Mouse (Mus musculus) left cerebral cortex, postnatal 36 days (tissue): ENCODE measurements at regions not wholly inside any gene's neighbourhood (a gene's known extent, or its start where the extent isn't known, plus 50 kb on each side); places are given as distances from the start of the nearest gene placed in this dataset.

Source experiments
- DNase-seq, 2 experiments: peaks; one replicate each; pipeline ENCODE4 v3.0.0; 2021 to 2022; ENCODE audit warnings: low spot score in 2 of 2, mixed read lengths in 1 of 2
- intact Hi-C: fragments of 180-260 bp; cut with DNase I; formaldehyde crosslinking; loops from one replicate; pipeline ENCODE4 v1.15.1; 2025

DNA sequence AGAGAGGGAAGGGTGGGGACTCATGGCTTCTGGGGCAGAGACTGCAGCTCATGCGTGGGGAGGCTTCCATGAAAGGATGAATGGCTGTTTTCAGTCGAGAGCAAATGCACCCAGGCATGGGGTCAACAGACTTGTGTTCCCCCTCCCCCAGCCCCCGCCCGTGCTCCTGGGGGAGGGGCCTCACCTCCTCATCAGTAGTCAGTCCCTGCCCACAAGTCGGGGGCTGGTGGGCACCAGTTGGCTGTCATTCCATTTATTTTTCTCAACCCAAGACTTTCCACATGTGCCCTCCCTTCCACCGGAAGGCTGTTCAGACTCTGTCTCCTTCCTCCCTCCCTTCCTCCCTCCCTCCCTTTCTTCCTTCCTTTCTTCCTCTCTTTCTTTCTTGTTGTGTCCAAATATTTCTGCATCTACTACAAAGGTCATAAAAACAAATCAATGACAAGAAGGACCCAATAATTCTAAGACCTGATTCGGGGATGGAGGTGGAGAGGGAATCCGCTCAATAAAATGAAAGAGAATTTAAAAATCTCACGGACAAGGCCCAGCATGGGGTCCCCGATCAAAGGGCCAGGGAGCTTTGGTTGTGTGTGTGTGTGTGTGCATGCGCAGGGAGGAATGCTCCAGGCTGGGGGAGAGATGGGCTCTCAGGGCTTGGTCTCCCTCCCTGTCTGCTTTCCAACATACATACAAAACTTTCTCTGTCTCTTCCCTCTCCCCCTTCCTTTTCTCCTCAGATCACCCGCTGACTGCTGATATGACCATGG, 57.7 kb downstream of the Rpl14 start:
- intact Hi-C loops, result no loop called here
- no peak for DNase-seq

DNA sequence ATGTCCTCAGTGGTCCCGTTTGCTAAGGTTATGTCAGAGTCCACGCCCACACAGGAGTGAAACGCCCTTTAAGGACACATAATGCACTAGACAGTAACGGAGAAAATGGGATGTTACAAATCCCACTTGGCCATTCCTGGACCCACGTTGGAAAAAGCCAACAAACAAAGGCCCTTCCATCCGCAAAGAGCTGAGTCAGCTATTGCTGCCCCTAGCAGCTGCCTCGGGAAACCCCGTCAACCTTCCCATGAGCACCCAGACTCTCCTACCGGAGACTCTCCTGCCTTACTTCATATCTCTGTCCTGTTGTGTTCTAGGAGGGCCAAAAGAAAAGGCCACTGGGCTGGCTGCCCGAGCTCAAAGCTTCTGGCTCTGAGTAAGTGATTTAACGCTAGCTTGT, 58.4 kb downstream of the Rpl14 start:
- no peak for DNase-seq
- intact Hi-C loops, result no loop called here

DNA sequence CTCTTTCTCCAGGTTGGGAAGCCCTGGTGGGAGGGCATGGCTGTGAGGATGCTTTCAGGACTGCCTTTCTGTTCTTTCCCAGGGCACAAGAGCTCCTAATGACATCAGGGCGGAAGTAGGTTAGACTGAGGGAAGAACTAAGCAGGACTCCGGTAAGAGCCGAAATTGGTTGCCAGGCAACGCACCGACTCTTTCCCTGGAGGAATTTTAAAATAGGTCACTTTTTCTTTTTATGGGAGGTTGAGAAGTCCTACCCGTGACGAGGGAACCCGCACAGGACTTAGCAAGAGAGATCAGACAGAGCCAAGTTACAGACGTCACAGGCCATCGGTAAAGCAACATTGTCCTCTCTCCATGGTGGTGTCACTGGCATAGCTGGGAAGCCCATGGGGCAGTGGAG, 61.6 kb downstream of the Rpl14 start:
- intact Hi-C loops, result no loop called here
- DNase-seq, result peak; percentile 36 to 58

DNA sequence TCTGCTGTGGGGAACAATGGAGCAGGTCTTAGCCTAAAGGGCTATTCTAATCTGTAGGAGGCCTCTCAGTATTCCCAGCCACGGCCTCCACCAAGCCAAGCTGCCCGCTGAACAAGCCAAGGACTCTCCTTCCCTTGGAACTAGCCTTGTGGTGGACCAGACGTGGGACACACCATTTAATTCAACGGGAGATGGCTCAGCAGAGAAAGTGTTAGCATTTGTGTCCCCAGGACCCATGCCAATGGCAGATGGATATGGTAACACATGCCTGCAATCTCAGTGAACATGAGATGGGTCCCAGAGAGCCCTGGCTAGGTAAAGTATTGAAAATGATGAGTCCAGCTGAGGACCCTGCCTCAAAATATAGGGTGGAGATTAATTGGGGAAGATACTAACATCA, 71.4 kb downstream of the Rpl14 start:
- intact Hi-C loops, result no loop called here
- no peak for DNase-seq

DNA sequence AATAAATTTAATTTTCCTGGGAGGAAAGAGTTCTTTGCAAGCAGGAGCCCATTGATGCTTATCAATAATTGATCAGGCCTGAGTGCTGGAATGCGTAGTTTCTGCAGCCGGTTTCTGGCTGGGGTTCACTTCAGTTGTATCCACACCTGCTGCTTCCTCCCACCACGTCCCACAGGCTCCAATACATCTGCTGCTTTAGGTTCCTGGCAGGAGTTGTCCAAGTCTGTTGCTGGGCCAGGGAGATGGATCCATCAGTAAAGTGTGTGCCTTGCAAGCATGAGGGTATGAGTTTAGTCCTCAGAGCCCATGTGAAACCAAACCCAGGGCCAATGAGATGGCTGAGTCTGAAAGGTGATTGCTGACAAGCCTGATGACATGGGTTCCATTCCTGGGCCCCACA, 72.1 kb downstream of the Rpl14 start:
- no peak for DNase-seq
- intact Hi-C loops, result no loop called here

DNA sequence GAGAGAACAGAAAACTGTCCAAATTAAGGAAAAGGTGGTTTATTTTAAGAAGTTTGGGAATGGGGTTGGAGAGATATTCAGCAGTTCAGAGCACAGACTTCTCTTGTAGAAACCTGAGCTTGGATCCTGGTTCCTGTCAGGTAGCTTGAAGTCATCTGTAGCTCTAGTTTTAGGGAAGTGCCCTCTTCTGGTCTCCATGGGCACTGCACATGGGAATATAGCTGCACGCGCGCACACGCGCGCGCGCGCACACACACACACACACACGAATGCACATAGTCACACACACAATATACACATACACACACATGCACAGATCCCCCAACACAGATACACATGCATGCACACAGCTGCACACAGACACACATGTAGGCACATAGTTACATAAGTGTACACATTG, 74.5 kb downstream of the Rpl14 start:
- intact Hi-C loops, result no loop called here
- no peak for DNase-seq

DNA sequence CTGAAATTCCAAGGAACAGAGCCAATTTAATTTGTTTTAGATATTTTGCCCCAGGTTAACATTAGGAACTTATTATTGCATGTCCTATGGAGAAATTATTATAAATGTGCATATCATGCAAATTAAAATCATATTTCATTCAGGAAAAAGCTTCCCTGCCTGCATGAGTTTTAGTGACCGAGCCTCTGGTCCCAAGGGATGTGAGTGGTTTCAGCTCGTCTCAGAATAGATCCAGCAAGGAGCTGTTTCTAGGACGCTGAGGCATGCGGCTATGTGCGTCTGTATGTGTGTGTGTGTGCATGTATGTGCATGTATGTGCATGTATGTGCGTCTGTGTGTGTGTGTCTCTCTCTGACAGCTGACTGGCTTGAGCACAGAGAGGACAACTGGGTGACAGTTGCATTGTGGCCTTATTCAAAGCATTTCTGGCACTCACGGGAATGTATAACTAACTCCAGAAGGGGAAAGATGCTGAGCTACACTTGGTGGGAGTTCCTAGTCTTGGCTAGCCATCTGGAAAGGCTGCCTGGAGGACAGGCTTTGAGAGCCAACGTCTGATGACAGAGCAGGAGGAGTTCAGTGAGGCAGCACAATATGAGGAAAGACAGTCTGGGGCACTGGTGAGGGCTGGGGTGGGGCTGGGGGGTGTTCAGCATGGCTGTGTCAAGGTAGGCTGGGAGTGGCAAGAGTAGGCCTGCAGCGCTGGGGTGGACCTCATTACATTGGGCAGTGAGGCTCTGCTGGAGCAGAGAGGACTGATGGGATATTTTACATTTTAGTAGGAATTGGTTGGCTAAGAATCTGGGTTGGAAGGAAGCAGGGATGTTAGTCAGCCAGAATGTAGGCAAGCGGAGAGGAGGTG, 75.8 kb downstream of the Rpl14 start:
- intact Hi-C loops, result no loop called here

DNA sequence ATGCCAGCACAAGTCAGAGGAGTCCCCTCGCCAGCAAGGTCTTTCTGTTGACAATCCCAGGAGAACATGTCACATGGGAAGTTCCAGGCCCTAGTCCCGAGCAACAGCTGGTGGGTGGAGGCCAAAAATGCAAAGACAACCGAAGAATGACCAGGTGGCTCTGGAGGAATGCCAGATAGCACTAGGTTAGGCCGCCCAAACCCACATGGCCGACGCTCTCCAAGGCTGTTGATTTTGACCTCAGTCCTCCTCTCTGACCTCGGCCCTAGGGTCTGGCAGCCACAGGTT, 76.4 kb downstream of the Rpl14 start:
- no peak for DNase-seq
- intact Hi-C loops, result no loop called here

More for the DNA sequence above, 75.8 kb downstream of the Rpl14 start:
- DNase-seq, result peak in 1 of 2 experiments; percentile 32

DNA sequence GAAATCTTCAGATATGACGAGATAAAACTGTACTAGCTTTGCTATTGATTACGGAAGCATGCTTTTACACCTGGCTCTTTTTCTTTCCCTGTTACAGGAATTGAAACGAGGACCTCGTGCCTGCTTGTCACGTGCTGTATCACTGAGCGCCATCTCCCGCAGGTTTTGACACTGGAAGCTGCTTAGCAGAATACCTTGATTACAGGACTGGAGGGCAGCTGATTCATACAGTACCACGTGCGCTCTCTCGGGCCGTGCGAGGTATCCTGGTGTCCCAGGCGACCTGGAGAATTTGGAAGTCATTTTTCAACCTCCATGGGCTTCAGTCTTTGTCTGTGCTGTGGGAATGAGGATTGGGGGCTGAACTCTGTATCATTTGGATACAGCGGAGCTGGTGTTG, 81.5 kb downstream of the Rpl14 start:
- DNase-seq, result no peak
- intact Hi-C loops, result no loop called here

DNA sequence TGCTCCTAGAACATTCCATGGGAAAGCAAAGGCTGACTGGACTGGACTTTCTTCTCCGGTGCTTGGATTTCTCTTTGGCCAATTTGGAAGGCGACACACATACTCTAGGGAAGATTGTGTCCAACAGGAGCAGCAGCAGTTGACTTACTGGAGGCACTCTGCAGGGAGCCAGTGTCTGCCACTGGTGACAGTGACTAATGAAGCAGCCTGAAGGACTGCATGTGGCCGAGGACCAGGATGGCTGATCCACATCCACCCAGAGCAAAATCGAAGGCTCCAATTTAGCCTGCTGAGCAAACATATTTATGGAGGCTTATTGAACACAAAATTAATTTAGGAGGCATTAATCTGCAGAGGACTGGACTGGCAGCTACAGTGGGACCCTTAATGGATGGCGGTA, 81.9 kb downstream of the Rpl14 start:
- intact Hi-C loops, result no loop called here
- DNase-seq, result no peak

DNA sequence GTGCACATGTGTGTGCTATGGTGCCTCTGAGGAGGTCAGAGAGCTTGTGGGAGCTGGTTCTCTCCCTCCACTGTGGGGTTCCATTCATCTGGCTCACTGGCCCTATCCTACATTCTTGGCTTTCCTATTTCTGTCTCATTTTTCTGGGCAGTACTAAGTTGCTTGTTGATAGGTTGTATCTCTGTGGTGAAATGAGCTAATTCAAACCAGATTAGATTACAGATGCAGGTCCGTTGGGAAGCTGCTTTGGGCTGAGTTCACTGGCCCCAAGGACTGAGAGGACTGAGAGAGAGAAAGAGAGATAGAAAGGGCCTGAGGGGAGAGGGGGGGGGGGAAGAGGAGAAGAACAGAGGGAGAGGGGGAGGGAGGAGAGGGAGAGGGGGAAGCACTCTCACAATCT, 83.5 kb downstream of the Rpl14 start:
- no peak for DNase-seq
- intact Hi-C loops, result no loop called here

DNA sequence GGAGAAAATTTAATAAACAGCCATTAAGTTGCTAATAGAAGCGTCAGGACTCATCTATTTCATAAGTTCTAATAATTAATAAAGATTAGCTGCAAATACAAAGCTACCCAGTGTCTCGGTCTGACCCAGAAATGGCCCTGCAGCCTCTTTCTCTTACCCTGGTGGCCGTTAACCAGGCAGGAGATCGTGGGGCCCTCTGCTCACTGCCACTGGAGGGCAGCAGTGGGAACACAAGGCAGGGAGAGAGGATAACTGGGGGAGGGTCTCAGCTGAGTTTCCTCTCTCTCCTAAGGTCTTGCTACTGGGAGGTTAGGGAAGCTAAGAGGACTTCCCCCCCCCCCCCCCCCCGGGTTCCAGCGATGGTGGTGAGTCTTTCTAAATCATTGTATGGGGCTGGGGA, 85.7 kb downstream of the Rpl14 start:
- DNase-seq, result no peak
- intact Hi-C loops, result no loop called here

DNA sequence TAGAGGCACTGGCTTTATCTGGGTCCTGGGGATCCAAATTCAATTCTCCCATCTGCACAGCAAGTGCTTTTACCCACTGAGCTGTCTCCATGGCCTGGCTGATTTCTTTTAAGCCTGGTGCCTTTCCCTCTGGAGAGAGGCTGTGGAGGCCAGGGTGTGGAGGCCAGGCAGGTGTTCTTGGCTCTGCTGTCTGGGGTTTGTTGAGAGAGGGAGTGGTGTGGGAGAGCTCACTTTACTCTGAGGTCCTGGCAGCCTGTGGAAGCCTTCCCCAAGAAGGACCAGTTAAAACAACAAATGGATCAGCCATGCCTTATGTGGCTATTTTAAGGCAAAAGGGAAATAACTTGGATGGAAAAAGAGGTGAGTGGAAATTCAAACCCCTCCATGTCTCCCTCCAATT, 86.5 kb downstream of the Rpl14 start:
- DNase-seq, result no peak
- intact Hi-C loops, result no loop called here

DNA sequence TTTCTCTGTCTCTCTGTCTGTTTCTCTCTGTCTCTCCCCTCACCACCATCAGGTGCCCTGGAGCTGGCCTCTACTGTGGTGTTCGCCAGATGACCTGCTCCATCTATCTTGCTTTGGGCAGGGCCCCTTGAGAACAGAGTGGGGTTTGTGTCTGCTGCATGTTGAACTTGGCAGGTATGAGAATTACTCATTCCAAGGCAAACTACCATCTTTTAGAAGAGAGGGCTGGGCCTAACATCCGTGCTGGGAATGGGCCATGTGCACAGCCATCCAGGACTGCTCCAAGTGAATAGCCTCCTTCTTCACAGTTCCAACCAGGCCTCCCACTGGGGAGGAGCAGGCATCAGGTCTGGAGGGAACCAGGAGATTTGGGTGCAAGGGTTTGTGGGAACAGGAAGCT, 87.3 kb downstream of the Rpl14 start:
- DNase-seq, result no peak
- intact Hi-C loops, result no loop called here

DNA sequence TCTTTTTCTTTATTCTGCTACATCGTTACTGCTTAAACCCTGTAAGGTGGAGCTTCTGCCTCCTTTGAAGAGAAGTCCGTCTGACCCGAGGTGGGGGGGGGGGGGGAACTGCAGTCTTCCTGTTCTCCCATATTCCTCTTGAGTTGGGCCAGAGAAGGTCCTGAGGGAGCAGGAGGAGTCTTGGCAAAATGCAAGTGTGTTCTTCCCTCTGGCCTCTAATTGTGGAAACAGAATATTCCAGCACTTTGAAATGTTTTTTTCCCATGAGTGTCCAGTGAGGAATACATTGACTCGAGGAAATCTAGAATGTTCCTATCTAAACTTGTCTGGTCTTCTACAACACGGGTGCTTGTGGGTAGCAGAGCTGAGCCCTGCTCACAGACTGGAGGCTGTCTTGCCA, 90.0 kb downstream of the Rpl14 start:
- no peak for DNase-seq
- intact Hi-C loops, result loop anchor here (5.0 kb wide), 1 partner anchor 39 kb away; no protein-coding TSS in a partner anchor

DNA sequence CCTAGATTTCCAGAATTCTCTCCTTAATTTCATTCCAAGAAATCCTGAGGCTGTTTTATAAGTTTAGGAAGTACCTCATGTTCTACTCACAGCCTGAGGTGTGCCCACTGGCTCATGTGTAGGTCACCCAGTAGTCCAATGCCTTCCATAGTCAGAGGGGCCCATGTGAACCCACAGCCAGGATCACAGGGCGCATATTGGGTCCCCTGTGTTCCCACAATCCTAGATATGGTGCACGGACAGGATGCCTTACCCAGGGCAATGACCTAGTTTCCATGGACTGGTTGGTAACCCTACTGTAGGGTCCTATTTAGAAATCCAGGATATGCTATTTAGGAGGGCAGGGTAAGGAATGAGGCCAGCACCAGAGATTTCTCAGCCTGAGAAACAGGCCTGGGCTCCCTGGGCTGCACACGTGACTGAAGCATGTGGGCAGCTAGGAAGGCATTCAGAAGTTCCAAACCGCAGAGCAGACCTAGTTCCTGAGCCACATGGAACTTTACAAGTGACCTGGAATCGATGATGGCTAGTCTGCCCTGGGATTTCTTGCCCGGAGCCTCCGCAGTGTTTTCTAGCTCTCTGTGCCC, 90.5 kb downstream of the Rpl14 start:
- no peak for DNase-seq
- intact Hi-C loops, result loop anchor here (5.0 kb wide), 1 partner anchor 39 kb away; no protein-coding TSS in a partner anchor

DNA sequence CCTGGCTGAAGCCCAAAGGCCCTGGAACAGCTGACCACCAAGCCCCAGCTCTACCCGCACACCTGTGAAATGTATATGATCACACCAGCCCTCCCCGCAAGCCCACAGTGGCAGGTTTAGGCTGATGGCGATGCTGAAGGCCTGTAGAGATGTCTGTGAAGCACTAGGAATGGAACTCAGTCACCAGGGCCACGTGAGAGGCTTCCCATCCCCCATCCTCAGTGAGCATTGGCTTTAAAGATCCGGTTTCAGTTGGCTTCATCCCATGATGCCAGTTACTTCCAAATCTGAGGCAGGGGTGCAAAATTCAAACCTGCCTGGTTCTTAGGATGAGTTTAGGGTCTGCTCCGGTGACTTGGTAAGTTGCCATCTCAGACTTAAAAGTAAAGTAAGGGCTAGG, 91.9 kb downstream of the Rpl14 start:
- DNase-seq, result no peak
- intact Hi-C loops, result loop anchor here (5.0 kb wide), 1 partner anchor 41 kb away; no protein-coding TSS in a partner anchor

DNA sequence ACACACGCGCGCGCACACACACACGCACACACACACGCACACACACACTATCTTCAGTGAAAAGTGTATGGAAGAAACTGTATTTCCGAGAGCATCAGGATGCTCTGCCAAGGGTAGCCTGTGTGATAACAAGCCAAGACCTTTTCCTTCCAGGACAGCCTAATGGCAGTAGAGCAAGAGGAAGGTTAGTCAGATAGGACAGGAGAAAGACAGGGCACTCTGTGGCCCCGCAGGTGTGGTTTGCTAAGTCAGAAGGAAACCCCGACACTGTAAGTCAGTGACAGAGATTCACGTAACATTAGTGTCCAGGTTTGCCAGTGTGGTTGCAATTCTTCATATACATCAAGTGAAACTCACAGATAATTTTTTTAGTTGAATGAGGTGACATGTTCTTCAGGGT, 92.8 kb downstream of the Rpl14 start:
- no peak for DNase-seq
- intact Hi-C loops, result loop anchor here (5.0 kb wide), 1 partner anchor 42 kb away; no protein-coding TSS in a partner anchor

DNA sequence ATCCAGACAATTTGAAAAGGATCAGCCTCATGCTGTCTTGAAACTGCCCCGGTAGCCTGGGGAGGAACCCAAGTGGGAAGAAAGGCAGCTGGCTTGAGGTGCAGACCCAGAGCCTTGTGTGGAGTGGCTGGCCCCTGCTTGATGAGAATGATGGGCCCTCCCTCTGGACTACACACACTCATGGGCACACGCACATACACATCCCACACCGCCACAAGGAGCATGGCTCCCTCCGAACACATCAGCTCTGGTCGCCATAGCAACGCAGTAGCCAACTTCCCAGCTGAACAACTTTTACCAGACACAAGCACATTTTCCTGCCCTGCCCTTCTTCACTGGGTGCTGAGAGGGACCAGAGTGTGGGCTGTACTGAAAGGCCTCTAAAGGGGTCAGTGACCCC, 101.2 kb downstream of the Rpl14 start:
- intact Hi-C loops, result no loop called here
- peak; percentile 40 to 63 for DNase-seq

DNA sequence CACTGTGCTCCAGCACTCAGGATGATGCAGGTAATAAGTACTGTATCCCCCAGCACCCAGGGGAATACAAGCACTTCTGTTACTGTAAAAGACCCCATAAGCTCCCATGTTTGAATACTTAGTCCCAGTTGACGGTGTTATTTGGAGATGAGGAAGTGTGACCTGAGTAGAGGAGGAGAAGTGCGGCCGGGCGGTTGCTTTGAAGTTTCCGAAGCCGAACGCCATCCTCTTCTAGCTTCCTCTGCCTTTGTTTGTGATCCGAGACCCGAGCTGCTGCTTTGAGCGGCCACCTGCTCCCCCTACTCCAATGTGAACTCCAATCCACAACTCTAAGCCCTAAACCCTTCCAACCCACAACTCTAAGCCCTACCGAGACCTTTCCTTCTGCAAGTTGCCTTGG, 103.6 kb downstream of the Rpl14 start:
- intact Hi-C loops, result no loop called here
- no peak for DNase-seq
